Mouse (Mus musculus): ENCODE measurements at regions not wholly inside any gene's neighbourhood (a gene's known extent, or its start where the extent isn't known, plus 50 kb on each side); places are given as distances from the start of the nearest gene placed in this dataset.

DNA sequence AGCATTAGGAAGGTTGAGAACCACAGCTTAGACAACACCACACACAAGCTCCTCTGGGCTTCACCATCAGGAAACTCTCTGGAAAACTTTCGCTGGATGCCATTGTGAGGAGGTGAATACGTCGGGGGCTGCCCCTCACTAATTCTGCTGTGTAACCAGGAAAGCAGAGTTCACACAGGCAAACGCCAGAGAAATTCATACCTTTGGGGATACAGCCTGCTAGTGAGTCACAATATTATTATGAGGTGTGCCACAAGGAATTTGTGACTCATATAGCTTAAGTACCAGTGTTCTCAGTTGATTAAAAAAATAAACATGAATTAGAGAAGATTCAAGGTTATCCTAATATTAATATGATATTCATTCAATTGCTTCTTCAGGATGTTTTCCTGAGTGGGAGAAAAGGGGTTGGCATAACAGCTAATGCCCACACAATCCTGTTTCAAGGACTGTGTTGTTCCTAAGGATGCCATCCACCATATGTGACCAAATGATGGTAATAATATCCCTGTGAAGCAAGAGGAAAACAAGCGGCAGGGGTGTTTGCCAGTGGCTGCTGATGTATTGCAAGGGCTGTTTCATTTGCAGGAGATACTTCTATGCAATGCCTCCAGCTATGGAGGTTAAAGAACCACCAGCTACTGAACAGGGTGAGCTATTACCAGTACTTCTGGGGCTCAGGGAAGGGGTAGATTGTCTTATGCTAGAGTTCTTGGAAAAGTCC, 148.4 kb upstream of the Adra1b start:
- no peak for DNase-seq

DNA sequence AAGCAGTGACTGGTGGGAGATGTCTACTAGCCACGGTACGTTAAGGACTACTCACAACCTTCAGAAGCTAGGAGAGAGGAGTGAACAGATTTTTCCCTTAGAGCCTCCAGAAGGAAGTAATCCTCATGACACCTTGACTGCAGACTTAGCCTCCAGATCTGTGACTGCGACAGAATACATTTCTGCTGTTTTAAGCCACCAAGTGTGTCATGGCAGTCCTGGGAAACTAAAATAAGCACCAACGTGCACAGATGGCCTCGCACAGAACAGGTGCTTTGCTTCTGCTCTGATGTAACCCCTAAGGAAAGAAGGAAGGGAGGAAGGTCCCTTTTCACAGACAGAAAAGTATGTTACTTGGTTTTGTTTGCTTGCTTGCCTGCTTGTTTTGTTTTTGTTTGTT, 151.5 kb upstream of the Adra1b start:
- no peak for DNase-seq

- peak; percentile 5 for DNase-seq
Observed at GRCm38 (mm10) chr11:44062446-44062845, 161.4 kb upstream of the Adra1b start.

DNA sequence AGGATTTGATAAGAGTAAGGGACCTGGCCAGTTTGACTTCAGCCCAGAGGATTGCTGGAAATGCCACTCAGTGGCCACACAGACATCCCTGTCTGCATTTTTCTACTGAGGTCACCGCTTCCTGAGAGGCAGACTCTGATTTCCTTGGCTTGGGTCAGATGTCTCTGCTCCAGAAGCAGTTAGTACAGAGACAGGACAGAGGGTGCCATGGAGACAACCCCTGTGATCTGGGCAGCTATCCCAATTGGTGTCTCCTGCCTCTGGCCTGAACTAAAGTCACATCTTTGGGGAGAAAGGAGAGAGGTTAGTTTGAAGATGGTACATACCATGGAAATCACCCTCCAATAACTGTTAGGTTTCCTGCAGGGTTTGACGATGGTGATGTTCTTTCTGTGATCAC, 165.2 kb upstream of the Adra1b start:
- DNase-seq = no peak

- no peak for DNase-seq
Observed at GRCm38 (mm10) chr11:44083716-44084115, 182.7 kb upstream of the Adra1b start.

DNA sequence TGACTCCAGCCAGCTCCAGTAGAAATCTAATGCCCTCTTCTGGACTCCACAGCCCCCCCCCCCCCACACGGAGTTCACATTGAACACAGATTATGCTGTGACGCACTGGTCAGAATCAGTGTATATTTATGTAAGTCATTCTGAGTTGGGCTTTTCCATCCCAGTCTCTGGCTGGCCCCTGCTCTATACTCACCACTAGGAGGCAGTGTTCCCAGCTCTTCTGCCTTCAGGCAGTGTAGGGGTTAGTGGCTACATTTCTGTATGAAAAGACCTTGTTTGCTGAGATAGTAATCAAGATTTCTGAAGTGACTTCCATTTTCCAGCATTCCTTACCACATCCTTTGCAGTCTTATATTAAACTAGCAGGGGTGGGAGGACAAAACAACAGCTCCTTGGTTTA, 185.9 kb upstream of the Adra1b start:
- no peak for DNase-seq

- no peak for DNase-seq
Observed at GRCm38 (mm10) chr11:44089514-44089913, 188.5 kb upstream of the Adra1b start.

GRCm38 (mm10) chr11:44095280-44095679, 194.3 kb upstream of the Adra1b start:
- DNase-seq = peak; percentile 7

DNA sequence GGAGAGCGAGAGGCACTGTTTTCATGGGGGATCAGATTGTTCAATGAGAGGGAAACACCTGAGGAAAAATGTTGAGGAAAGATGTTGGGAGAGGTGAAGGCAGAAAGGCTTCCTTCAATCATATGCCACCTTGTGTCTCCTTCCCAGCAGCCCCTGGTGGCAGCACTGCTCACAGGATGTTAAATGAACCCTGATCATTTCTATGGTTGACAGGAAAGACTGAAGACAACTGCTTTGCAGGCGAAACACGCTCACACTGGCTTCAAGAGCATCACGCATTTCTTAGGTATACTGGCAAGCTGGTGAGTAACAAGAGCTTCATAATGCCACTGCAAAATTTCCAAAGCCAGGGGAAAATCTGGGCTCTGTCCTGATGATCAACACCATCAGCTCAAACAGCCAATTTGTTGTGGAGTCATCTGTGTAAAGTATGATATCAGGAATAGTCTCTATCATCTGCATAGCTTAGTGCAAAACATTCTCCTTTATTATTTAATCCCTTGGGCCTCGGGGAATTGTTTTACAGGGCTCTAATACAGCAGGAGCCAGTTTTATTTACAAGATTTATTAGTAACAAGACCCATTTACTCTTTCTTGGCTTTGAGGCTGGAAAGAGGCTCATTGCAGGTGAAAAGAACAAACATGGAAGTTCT, 202.3 kb upstream of the Adra1b start:
- no peak for DNase-seq

DNA sequence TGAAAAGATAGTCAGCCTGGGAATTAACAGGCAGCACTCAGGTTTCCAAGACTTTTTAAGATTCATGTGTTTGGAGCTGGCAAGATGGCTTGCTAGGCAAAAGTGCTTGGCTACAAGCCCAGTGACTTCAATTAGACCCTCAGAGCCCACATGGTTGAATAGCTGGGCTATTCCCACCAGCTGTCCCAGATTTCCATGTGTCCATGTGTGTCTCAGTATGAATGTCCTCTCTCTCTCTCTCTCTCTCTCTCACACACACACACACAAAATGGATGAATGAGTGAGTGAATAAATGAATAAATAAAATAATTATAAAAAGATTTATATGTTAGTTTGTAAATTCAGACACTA, 202.8 kb upstream of the Adra1b start:
- DNase-seq = no peak

DNA sequence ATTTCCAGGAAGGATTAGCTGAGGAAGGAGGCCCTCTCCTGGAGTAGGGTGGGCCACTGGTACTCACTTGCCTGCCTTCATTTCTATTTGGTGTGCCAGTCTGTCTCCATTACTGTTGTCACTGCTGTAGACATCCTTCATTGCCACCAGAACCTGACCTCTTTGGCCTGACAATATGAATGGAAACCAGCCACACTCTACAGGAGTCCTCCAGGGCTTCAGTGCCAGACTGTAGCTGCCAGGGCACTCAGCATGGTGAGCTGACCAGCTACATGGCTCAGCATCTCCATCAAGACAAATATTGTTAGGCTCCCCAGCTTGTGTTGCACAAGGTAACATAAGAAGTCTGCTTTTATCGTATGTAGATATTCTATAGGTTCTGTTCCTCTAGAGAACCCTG, 205.2 kb upstream of the Adra1b start:
- no peak for DNase-seq

- no peak for DNase-seq
Observed at GRCm38 (mm10) chr11:44111525-44111924, 210.5 kb upstream of the Adra1b start.

DNA sequence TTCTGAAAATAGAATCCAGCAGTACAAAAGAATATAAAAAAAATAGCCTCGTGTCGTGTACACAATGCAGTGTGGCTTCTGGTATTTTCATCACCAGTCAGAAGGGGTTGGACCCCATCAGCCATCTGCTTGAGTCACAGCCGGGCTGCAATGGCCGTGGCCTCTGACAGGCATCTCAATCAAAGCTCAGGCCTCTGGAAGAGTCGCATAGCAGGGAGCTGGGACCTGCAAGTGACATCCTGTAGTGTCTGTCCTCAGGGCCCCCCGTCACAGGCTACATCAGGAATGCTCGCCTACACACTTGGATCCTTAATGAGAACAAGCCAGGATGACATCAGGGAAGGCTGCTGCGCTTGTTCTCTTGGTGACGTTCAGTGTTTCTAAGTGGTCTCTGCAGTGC, 226.1 kb upstream of the Adra1b start:
- DNase-seq = no peak

DNA sequence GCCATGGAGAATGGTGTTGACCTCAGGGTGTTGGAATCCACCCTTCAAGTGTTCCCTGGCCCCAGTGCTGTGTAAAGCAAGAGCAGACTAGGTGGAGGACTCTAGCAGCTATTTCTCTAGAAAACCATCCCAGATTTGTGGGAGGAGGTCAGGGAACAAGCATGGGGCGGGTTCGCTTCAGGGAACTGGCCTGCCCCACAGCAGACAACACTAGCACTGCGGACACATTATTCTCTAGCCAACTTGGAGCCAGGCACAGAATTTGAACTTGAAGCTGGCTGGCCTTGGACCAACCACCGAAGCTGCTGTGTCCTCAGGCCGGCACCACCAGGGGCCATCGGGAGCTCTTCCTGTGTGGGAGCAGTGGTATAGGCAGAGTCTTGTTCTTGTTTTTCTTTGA, 227.5 kb upstream of the Adra1b start:
- DNase-seq = no peak

DNA sequence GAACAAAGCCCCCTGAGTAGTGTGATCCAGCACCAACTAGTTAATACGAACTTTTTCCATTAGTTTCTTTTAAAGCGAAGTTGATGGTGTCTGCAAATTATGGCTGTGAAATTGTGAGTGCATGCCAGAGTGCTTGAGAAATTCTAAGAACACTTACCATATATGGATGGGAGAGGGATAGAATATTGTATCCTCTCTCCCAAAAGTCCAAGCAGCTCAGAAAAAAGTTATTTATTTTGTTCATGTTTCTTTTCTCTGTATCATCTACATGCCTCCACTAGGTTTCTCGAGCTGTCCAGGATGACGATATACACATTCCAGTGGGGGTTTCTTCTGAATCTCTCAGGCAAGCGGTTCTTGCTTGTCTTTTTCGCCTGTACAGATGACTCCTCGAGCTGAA, 232.2 kb upstream of the Adra1b start:
- no peak for DNase-seq

GRCm38 (mm10) chr11:44136024-44136423, 235.0 kb upstream of the Adra1b start:
- DNase-seq = no peak

GRCm38 (mm10) chr11:44142996-44143395, 242.0 kb upstream of the Adra1b start:
- no peak for DNase-seq

DNA sequence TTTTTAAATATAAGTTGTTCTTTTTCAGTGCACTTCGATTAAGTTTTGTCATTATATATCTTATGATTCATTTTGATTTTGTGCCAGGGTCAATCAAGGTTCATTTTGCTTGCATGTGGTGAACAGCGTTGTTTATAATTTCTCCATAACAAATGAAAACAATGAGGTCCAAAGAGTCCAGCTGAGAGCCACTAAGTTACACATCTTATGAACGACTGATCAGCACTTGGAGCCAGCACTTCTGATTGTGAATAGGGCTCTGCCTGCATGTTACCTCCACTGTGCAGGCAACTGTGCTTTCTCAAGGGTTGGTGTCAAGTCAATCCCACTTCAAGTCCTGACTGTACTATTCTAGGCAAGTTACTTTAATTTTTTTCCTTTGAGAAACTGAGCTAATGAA, 243.5 kb upstream of the Adra1b start:
- no peak for DNase-seq

- DNase-seq = no peak
Observed at GRCm38 (mm10) chr11:44146419-44146818, 245.4 kb upstream of the Adra1b start.

- no peak for DNase-seq
Observed at GRCm38 (mm10) chr11:44153576-44153975, 246.3 kb upstream of the Il12b start.

DNA sequence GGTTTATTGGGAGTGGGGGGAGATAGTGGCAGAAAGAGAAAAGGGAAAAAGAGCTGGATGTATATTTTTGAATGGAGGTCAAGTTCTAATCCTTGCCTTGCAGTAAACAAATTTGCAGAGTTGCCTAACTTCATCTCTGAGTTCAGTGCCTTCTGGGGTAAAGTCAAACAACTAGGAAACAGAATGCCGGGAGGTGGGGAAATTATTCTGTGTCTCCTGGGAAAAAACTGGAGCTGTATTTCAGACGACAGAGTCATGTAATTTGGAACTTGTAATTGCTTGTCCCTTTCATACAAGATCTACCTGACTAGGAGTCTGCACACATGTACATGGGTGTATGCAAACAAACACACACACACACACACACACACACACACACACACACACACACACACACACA, 244.3 kb upstream of the Il12b start:
- DNase-seq = no peak

DNA sequence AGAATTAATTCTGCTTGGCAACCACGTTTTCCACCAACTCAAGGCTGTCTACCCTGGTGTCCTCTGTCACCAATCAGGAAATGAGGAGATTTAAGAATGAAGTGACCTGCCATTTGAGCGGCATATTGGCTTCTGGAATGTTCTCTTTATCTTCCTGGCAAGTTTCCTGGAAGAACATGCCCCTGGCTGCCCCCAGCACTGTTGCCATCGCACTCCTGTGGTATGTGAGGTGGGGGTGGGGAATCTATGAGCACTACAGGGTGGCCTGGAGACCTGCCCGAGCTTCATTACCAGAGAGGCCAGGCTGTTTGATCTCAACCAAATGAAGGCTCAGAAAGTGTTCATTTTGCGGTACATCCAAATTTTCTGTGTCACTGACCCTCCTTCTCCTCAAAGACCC, 243.8 kb upstream of the Il12b start:
- DNase-seq = peak; percentile 29

DNA sequence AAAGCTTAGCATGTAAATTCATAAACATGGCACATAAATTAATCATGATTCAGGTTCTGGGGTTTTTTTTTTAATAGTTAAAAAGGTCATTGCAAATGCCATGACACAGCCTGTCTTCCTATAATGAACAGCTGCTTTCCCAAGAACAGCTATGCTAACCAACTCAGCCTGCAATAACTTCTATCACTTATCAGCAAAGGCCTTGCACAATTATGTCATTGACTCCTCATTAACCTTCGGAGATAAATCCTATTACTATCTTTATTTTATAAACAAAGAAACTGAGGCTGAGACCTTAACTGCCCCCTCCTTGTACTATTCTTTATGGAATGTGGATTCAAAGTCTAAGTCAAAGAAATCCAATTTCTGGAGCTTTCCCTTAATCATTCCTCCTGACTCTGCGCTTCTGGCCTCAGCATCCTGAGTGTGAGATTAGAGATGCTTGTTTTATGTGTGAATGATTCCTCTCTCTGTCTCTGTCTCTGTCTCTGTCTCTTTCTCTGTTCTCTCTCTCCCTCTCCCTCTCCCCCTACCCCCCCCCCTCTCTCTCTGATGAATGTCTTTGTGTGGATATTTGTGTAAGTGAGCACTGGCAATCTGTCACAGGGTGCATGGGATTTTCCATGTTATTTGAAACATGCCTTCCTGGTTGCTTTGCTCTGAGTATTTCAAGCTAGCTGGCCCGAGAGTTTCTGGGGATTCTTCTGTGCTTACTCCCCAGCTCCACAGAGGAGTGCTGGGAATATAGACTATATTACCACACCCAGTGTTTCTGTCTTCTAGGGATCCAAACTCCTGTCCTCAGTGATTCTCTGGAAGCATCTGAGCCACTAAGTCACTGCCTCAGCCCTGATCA, 243.1 kb upstream of the Il12b start:
- DNase-seq = no peak

- DNase-seq = no peak
Observed at GRCm38 (mm10) chr11:44158236-44158635, 241.6 kb upstream of the Il12b start.

Measured in kidney, adult 11 months (tissue).